In genomic region chr16:97103046-97103445, GRCm38 (mm10) we compare ENCODE assay signal across 21 mouse cellular contexts.
"Had no signal": no experiment of that assay in that cellular context is flagged by ENCODE, and none has a peak within 500 bp of the region (broad histone marks: within the 10 kb centered on the region; RNA-seq: fewer than 3 reads in every experiment).

No protein-coding gene starts in this region.

- H3K27ac ChIP-seq: kidney, postnatal 0 days; left cerebral cortex, adult 2 months; limb, embryonic 12.5 days; limb, embryonic 15.5 days; liver, embryonic 14.5 days; midbrain, embryonic 12.5 days; midbrain, embryonic 15.5 days; neural tube, embryonic 12.5 days; neural tube, embryonic 15.5 days; stomach, postnatal 0 days had no signal

- H3K4me3 ChIP-seq: left cerebral cortex, adult 2 months; limb, embryonic 12.5 days; limb, embryonic 15.5 days; midbrain, embryonic 12.5 days; midbrain, embryonic 15.5 days; neural tube, embryonic 12.5 days; neural tube, embryonic 15.5 days had no signal

- ATAC-seq: intestine, embryonic 16.5 days; liver, postnatal 0 days; lung, postnatal 0 days; midbrain, embryonic 15.5 days had no signal

- H3K4me1 ChIP-seq: limb, embryonic 15.5 days had no signal

- H3K9ac ChIP-seq: limb, embryonic 12.5 days; limb, embryonic 15.5 days; liver, embryonic 14.5 days; liver, postnatal 0 days; lung, embryonic 14.5 days; midbrain, embryonic 12.5 days; midbrain, embryonic 15.5 days; neural tube, embryonic 12.5 days; neural tube, embryonic 15.5 days had no signal

- H3K4me2 ChIP-seq: limb, embryonic 12.5 days; limb, embryonic 15.5 days; liver, embryonic 11.5 days; lung, embryonic 14.5 days; midbrain, embryonic 12.5 days; midbrain, embryonic 15.5 days; neural tube, embryonic 12.5 days; neural tube, embryonic 15.5 days had no signal

- H3K9me3 ChIP-seq: limb, embryonic 12.5 days; limb, embryonic 15.5 days; midbrain, embryonic 12.5 days; midbrain, embryonic 15.5 days; neural tube, embryonic 12.5 days; neural tube, embryonic 15.5 days had no signal

- H3K36me3 ChIP-seq: limb, embryonic 12.5 days; limb, embryonic 15.5 days; midbrain, embryonic 12.5 days; midbrain, embryonic 15.5 days; neural tube, embryonic 12.5 days; neural tube, embryonic 15.5 days had no signal

- H3K27me3 ChIP-seq: midbrain, embryonic 12.5 days; midbrain, embryonic 15.5 days; neural tube, embryonic 12.5 days had no signal

- DNase-seq: kidney, adult 18-20 months; kidney, postnatal 25 days; layer of hippocampus, postnatal 36 days; left cerebral cortex, postnatal 4 days; liver, postnatal 0 days; lung, embryonic 14.5 days; thymus, adult 2 months; thymus, postnatal 25 days had no signal
